Mouse (Mus musculus): Measurements from ENCODE around the gene Kcnq1.

- TF ChIP-seq CTCF (IDR thresholded peaks at IDR 0.05; ENCODE audit: control insufficient read depth, insufficient read depth, insufficient read length) (no peak), MYOD1 (IDR thresholded peaks at IDR 0.05; ENCODE audit: control insufficient read depth, insufficient read length, low read depth) (no peak), MAX (IDR thresholded peaks at IDR 0.05) (no peak)
Measured at GRCm38 (mm10) chr7:143289082-143289849, 183.1 kb downstream of the Kcnq1 start.

Measured in C2C12 (cell line).